22 mouse cellular contexts compared by ENCODE assay signal in the genomic region with DNA sequence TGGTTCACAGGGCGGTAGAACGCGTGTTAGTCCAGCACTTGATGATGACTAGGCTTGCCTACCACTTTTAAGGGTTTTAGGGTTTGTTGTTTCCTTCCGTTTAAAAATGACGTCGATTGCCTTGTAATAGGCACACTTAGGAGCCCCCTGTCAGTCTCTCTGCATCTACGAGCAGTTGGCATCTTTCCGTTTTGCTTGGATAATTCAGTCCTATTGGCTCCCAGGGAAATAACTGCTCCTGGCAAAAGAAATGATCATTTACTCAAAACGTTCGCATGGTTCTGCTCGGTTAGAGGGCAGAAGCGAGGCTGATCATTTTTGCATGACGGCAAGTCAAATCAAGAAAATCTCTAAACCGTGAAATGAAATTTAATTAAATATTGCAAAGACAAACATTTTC.
DNase-seq lines count a peak whose midpoint lies in the region; ATAC-seq and TF ChIP-seq lines count a peak whose summit lies in the region.
"Had no signal": no experiment of that assay in that cellular context is flagged by ENCODE, and none has a peak within 500 bp of the region (broad histone marks: within the 10 kb centered on the region; RNA-seq: fewer than 3 reads in every experiment).

No protein-coding gene starts in this region.

- H3K9me3 ChIP-seq in hindbrain, postnatal 0 days (ENCODE audit: low read length) = no peaks in the 10 kb centered on the region
- no peaks in the 10 kb centered on the region for H3K9me3 ChIP-seq in hindbrain, embryonic 16.5 days (ENCODE audit: control insufficient read depth, low read length)
- H3K9me3 ChIP-seq in midbrain, postnatal 0 days (ENCODE audit: low read length) = no peaks in the 10 kb centered on the region
- no peaks in the 10 kb centered on the region for H3K9me3 ChIP-seq in midbrain, embryonic 16.5 days (replicated peaks; ENCODE audit: control insufficient read depth, low read length, poor library complexity, severe bottlenecking)
- peaks cover 3% of the 10 kb centered on the region for H3K9me3 ChIP-seq in CH12.LX (replicated peaks; ENCODE audit: low read length)
- no peaks in the 10 kb centered on the region for H3K9me3 ChIP-seq in embryonic facial prominence, embryonic 15.5 days (replicated peaks)
- H3K9me3 ChIP-seq: forebrain, embryonic 12.5 days; heart, embryonic 15.5 days; hindbrain, embryonic 10.5 days; intestine, embryonic 15.5 days had no signal

- ATAC-seq in hindbrain, postnatal 0 days = no peak
- no peak for ATAC-seq in hindbrain, embryonic 16.5 days
- no peak for ATAC-seq in midbrain, postnatal 0 days (ENCODE audit: low FRiP score)
- ATAC-seq in midbrain, embryonic 16.5 days = no peak
- ATAC-seq in embryonic facial prominence, embryonic 15.5 days (ENCODE audit: insufficient number of reproducible peaks, low FRiP score, low TSS enrichment, low read depth) = no peak
- ATAC-seq: CD4-positive, CD25-positive, alpha-beta regulatory T cell, adult 4 months; forebrain, embryonic 16.5 days; intestine, embryonic 15.5 days had no signal

- dilution Hi-C loops in CH12.LX (cut with MboI; ENCODE audit: extremely low pct_ligation_motif_present, extremely low pct_unique_long_range_greater_than_20kb, low sequenced_read_pairs) = no loop called here

- DNase-seq in hindbrain, postnatal 0 days (ENCODE audit: low spot score) = peak; percentile 42
- peak; percentile 44 for DNase-seq in midbrain, postnatal 0 days (ENCODE audit: low spot score)
- DNase-seq in CH12.LX (ENCODE audit: extremely low read depth) (no peak), liver (no peak)
- DNase-seq: adrenal gland, postnatal 10 days; B cell, adult 2 months; cerebellum, adult 18-20 months; cerebellum, adult 9-11 months; cerebellum, postnatal 36 days; gastrocnemius, postnatal 10 days; heart, adult 2 months; heart, postnatal 14 days had no signal

- TF ChIP-seq EP300 in CH12.LX (IDR thresholded peaks at IDR 0.05; ENCODE audit: low read length) = no peak

- no peak overlapping the region for H3K4me3 ChIP-seq in hindbrain, postnatal 0 days (ENCODE audit: low read length)
- no peak overlapping the region for H3K4me3 ChIP-seq in hindbrain, embryonic 16.5 days (ENCODE audit: low read length)
- no peak overlapping the region for H3K4me3 ChIP-seq in midbrain, postnatal 0 days (ENCODE audit: low read depth, low read length)
- H3K4me3 ChIP-seq in midbrain, embryonic 16.5 days (ENCODE audit: low read depth, low read length) = no peak overlapping the region
- H3K4me3 ChIP-seq in CH12.LX (replicated peaks in 1 of 3; ENCODE audit: low read depth in 2 of 3, low read length in 2 of 3, poor library complexity in 1 of 3) = no peak overlapping the region
- H3K4me3 ChIP-seq in embryonic facial prominence, embryonic 15.5 days (replicated peaks) = no peak overlapping the region
- H3K4me3 ChIP-seq: forebrain, embryonic 12.5 days; heart, adult 2 months; heart, embryonic 15.5 days; hindbrain, embryonic 10.5 days; intestine, embryonic 15.5 days had no signal

- TF ChIP-seq POLR2A in CH12.LX (IDR thresholded peaks at IDR 0.05; ENCODE audit: low read depth, low read length) = no peak

- no peak overlapping the region for H3K27ac ChIP-seq in hindbrain, postnatal 0 days
- H3K27ac ChIP-seq in hindbrain, embryonic 16.5 days (ENCODE audit: low read depth, low read length) = no peak overlapping the region
- no peak overlapping the region for H3K27ac ChIP-seq in midbrain, postnatal 0 days (ENCODE audit: low read depth, low read length)
- H3K27ac ChIP-seq in midbrain, embryonic 16.5 days (ENCODE audit: low read length) = no peak overlapping the region
- no peak overlapping the region for H3K27ac ChIP-seq in CH12.LX (ENCODE audit: insufficient read depth, low read depth)
- H3K27ac ChIP-seq in embryonic facial prominence, embryonic 15.5 days (replicated peaks) = no peak overlapping the region
- H3K27ac ChIP-seq: forebrain, embryonic 12.5 days; heart, adult 2 months; heart, embryonic 15.5 days; hindbrain, embryonic 10.5 days; intestine, embryonic 15.5 days had no signal

- no peaks in the 10 kb centered on the region for H3K4me1 ChIP-seq in hindbrain, postnatal 0 days (ENCODE audit: insufficient read depth, low read length)
- H3K4me1 ChIP-seq in hindbrain, embryonic 16.5 days (ENCODE audit: control insufficient read depth, insufficient read depth, low read depth, low read length) = no peaks in the 10 kb centered on the region
- no peaks in the 10 kb centered on the region for H3K4me1 ChIP-seq in midbrain, postnatal 0 days (ENCODE audit: insufficient read depth, low read length)
- H3K4me1 ChIP-seq in midbrain, embryonic 16.5 days (ENCODE audit: control insufficient read depth, insufficient read depth, low read length) = no peaks in the 10 kb centered on the region
- peaks cover 6 to 48% of the 10 kb centered on the region in 2 experiments; a peak in 3 of 4 replicates for H3K4me1 ChIP-seq in CH12.LX (ENCODE audit: control insufficient read depth in 1 of 2, insufficient read depth in 2 of 2)
- H3K4me1 ChIP-seq in embryonic facial prominence, embryonic 15.5 days = peaks cover 7% of the 10 kb centered on the region
- H3K4me1 ChIP-seq: forebrain, embryonic 12.5 days; heart, embryonic 15.5 days; hindbrain, embryonic 10.5 days; intestine, embryonic 15.5 days had no signal

- no peak overlapping the region for H3K4me2 ChIP-seq in hindbrain, postnatal 0 days (ENCODE audit: low read depth, low read length)
- no peak overlapping the region for H3K4me2 ChIP-seq in hindbrain, embryonic 16.5 days (ENCODE audit: low read length)
- no peak overlapping the region for H3K4me2 ChIP-seq in midbrain, postnatal 0 days (ENCODE audit: low read depth, low read length, poor library complexity, severe bottlenecking)
- H3K4me2 ChIP-seq in midbrain, embryonic 16.5 days (ENCODE audit: low read length) = no peak overlapping the region
- peak overlapping the region; percentile 69; the same call in 1 of the 2 replicates for H3K4me2 ChIP-seq in CH12.LX (ENCODE audit: insufficient read depth, low read depth, poor library complexity, severe bottlenecking)
- 0 out of 2 replicates have a peak overlapping the region, but pooled peaks have one; percentile 12 for H3K4me2 ChIP-seq in embryonic facial prominence, embryonic 15.5 days (replicated peaks)
- H3K4me2 ChIP-seq: forebrain, embryonic 12.5 days; heart, embryonic 11.5 days; heart, embryonic 15.5 days; intestine, embryonic 15.5 days had no signal

- no peaks in the 10 kb centered on the region for H3K79me2 ChIP-seq in CH12.LX (replicated peaks; ENCODE audit: control insufficient read depth, extremely low read depth, insufficient read depth, poor library complexity, severe bottlenecking)

- no peak overlapping the region for H3K9ac ChIP-seq in hindbrain, postnatal 0 days (replicated peaks; ENCODE audit: low read length)
- H3K9ac ChIP-seq in hindbrain, embryonic 16.5 days (ENCODE audit: low read depth, low read length) = no peak overlapping the region
- H3K9ac ChIP-seq in midbrain, postnatal 0 days (replicated peaks; ENCODE audit: low read length, poor library complexity, severe bottlenecking) = no peak overlapping the region
- no peak overlapping the region for H3K9ac ChIP-seq in midbrain, embryonic 16.5 days (ENCODE audit: low read depth, low read length)
- H3K9ac ChIP-seq in CH12.LX (ENCODE audit: insufficient read depth, low read depth) = no peak overlapping the region
- no peak overlapping the region for H3K9ac ChIP-seq in embryonic facial prominence, embryonic 15.5 days
- H3K9ac ChIP-seq: forebrain, embryonic 12.5 days; heart, embryonic 15.5 days; intestine, embryonic 15.5 days had no signal

- WGBS in hindbrain, postnatal 0 days = 67% methylated on average over 14 of the region's 14 CpGs
- WGBS in hindbrain, embryonic 16.5 days = 66% methylated on average over 14 of the region's 14 CpGs
- WGBS in midbrain, postnatal 0 days = 74% methylated on average over 14 of the region's 14 CpGs
- 79% methylated on average over 14 of the region's 14 CpGs for WGBS in midbrain, embryonic 16.5 days
- WGBS in embryonic facial prominence, embryonic 15.5 days = 51% methylated on average over 14 of the region's 14 CpGs

- no peaks in the 10 kb centered on the region for H3K27me3 ChIP-seq in hindbrain, postnatal 0 days (ENCODE audit: insufficient read depth, low read length)
- H3K27me3 ChIP-seq in hindbrain, embryonic 16.5 days (replicated peaks; ENCODE audit: control insufficient read depth, insufficient read depth, low read length) = no peaks in the 10 kb centered on the region
- no peaks in the 10 kb centered on the region for H3K27me3 ChIP-seq in midbrain, postnatal 0 days (ENCODE audit: insufficient read depth, low read length)
- no peaks in the 10 kb centered on the region for H3K27me3 ChIP-seq in midbrain, embryonic 16.5 days (ENCODE audit: control insufficient read depth, insufficient read depth, low read depth, low read length)
- H3K27me3 ChIP-seq in CH12.LX (replicated peaks) = no peaks in the 10 kb centered on the region
- H3K27me3 ChIP-seq in embryonic facial prominence, embryonic 15.5 days = peaks cover 3% of the 10 kb centered on the region; the same call in 1 of the 2 replicates
- H3K27me3 ChIP-seq: forebrain, embryonic 12.5 days; heart, embryonic 15.5 days; intestine, embryonic 15.5 days had no signal

- TF ChIP-seq CTCF in hindbrain, postnatal 0 days (IDR thresholded peaks at IDR 0.05; ENCODE audit: low read depth) = no peak
- TF ChIP-seq CTCF in midbrain, postnatal 0 days (IDR thresholded peaks at IDR 0.05) = no peak
- TF ChIP-seq CTCF in CH12.LX (conservative IDR thresholded peaks at IDR 0.05 in 1 of 2, IDR thresholded peaks at IDR 0.05 in 1 of 2; ENCODE audit: low read depth in 2 of 2, low read length in 2 of 2) = no peak

- no peaks in the 10 kb centered on the region for H3K36me3 ChIP-seq in hindbrain, postnatal 0 days (ENCODE audit: insufficient read depth, low read length)
- H3K36me3 ChIP-seq in hindbrain, embryonic 16.5 days (ENCODE audit: control insufficient read depth, insufficient read depth, low read length) = no peaks in the 10 kb centered on the region
- H3K36me3 ChIP-seq in midbrain, postnatal 0 days (ENCODE audit: insufficient read depth, low read length) = no peaks in the 10 kb centered on the region
- H3K36me3 ChIP-seq in midbrain, embryonic 16.5 days (ENCODE audit: control insufficient read depth, insufficient read depth, low read length) = no peaks in the 10 kb centered on the region
- H3K36me3 ChIP-seq in CH12.LX (replicated peaks in 1 of 2; ENCODE audit: control insufficient read depth in 1 of 2, insufficient read depth in 1 of 2, low read length in 1 of 2) = no peaks in the 10 kb centered on the region
- H3K36me3 ChIP-seq in embryonic facial prominence, embryonic 15.5 days = no peaks in the 10 kb centered on the region
- H3K36me3 ChIP-seq: forebrain, embryonic 12.5 days; heart, embryonic 15.5 days; hindbrain, embryonic 10.5 days; intestine, embryonic 15.5 days had no signal

- in situ Hi-C loops in CH12.LX (cut with MboI; ENCODE audit: low pct_ligation_motif_present, low pct_unique_long_range_greater_than_20kb, low sequenced_read_pairs) = no loop called here

- no peak for TF ChIP-seq RAD21 in CH12.LX (IDR thresholded peaks at IDR 0.05; ENCODE audit: low read depth, low read length)

TF ChIP-seq in CH12.LX, 34 proteins besides CTCF, POLR2A, EP300 and RAD21 (continues in another document):
- no peak for TF ChIP-seq E2F4 (IDR thresholded peaks at IDR 0.05; ENCODE audit: insufficient replicate concordance, low read depth, low read length)
- TF ChIP-seq POLR2AphosphoS2 (IDR thresholded peaks at IDR 0.05; ENCODE audit: low read depth, low read length) = no peak
- TF ChIP-seq USF2 (conservative IDR thresholded peaks at IDR 0.05; ENCODE audit: low read depth, low read length) = no peak

Comparison
In these comparisons a context has a peak if more than half of its experiments do, and no peak if none do; other contexts are left out.
1. DNase-seq: peak in hindbrain, postnatal 0 days (single experiment) and midbrain, postnatal 0 days (single experiment); none in CH12.LX (single experiment) and liver (single experiment).
2. H3K4me2 ChIP-seq: peak in CH12.LX (single experiment) and embryonic facial prominence, embryonic 15.5 days (single experiment); none in hindbrain, postnatal 0 days (single experiment), hindbrain, embryonic 16.5 days (single experiment), midbrain, postnatal 0 days (single experiment) and midbrain, embryonic 16.5 days (single experiment).